Mouse (Mus musculus) heart, adult 2 months (tissue): Measurements from ENCODE around the gene Ugt1a6a. TPM values are rescaled to one million over a fixed set of nuclear protein-coding genes. Genes with fewer than 3 reads are reported as not detected.

Source experiments
- DNase-seq, 2 experiments: peaks; one replicate each; pipeline ENCODE4 v3.0.0; 2021
- H3K27ac ChIP-seq: fragments of 200-600 bp; 2 replicates; pipeline ENCODE4 v1.8.1; 2022
- H3K27me3 ChIP-seq: fragments of 200-500 bp; 2 replicates; pipeline ENCODE4 v1.6.1; 2012; ENCODE audit warnings: mild to moderate bottlenecking, low read length, inconsistent platforms, mixed read lengths; ENCODE audit not compliant: control insufficient read depth, insufficient read depth
- H3K36me3 ChIP-seq: fragments of 200-500 bp; 2 replicates; pipeline ENCODE4 v1.6.1; 2012; ENCODE audit warnings: low read length, inconsistent platforms; ENCODE audit not compliant: control insufficient read depth, insufficient read depth
- H3K4me1 ChIP-seq: fragments of 200-500 bp; 2 replicates; pipeline ENCODE4 v1.6.1; 2011; ENCODE audit warnings: low read length; ENCODE audit not compliant: control insufficient read depth, insufficient read depth
- H3K4me3 ChIP-seq: fragments of 200-600 bp; 2 replicates; pipeline ENCODE4 v1.8.1; 2022
- H3K79me2 ChIP-seq: fragments of 200-500 bp; replicated peaks from 2 replicates; pipeline ENCODE4 v1.6.1; 2012; ENCODE audit warnings: mild to moderate bottlenecking, inconsistent platforms, low read length, moderate library complexity, mixed read lengths; ENCODE audit not compliant: control insufficient read depth, insufficient read depth
- H3K9ac ChIP-seq: fragments of 200-500 bp; 2 replicates; pipeline ENCODE4 v1.6.1; 2012; ENCODE audit warnings: low read depth, mild to moderate bottlenecking, control low read depth, inconsistent platforms, low read length, mixed read lengths
- CTCF ChIP-seq: fragments of 200-600 bp; IDR thresholded peaks from 2 replicates; pipeline ENCODE4 v1.8.1; 2022; ENCODE audit warnings: antibody characterized with exemption, mild to moderate bottlenecking, moderate library complexity
- EP300 ChIP-seq: fragments of 200-500 bp; IDR thresholded peaks from 2 replicates; pipeline ENCODE4 v1.6.1; 2011; ENCODE audit warnings: low read depth, low read length, control low read depth; ENCODE audit not compliant: insufficient read depth
- POLR2A ChIP-seq: fragments of 200-500 bp; IDR thresholded peaks from 2 replicates; pipeline ENCODE4 v1.6.1; 2011; ENCODE audit warnings: mild to moderate bottlenecking, low read depth, low read length, control low read depth; ENCODE audit not compliant: insufficient read depth
- WGBS: fragments of 180-500 bp; shearing (Covaris S2); methylation state at CpG from one replicate; pipeline ENCODE4 v1.1.7; 2018; 5-methylcytosine and 5-hydroxymethylcytosine counted together
- intact Hi-C: fragments of 180-260 bp; cut with DNase I; formaldehyde crosslinking; loops from one replicate; pipeline ENCODE4 v1.15.1; 2025
- polyA plus RNA-seq: library from polyadenylated mRNA; depleted of rRNA; stranded (reverse); fragments of >200 nt; gene quantifications from 2 replicates; pipeline ENCODE4 v1.2.3, GENCODE M21; 2012
- total RNA-seq, 2 experiments: library from RNA; stranded (reverse); gene quantifications; 2 replicates each; pipeline ENCODE4 v1.2.3; 2021

Ugt1a6a gene
- total and polyA plus RNA-seq, 3 experiments = 2.1 to 3.7 (median 2.4) TPM

DNA sequence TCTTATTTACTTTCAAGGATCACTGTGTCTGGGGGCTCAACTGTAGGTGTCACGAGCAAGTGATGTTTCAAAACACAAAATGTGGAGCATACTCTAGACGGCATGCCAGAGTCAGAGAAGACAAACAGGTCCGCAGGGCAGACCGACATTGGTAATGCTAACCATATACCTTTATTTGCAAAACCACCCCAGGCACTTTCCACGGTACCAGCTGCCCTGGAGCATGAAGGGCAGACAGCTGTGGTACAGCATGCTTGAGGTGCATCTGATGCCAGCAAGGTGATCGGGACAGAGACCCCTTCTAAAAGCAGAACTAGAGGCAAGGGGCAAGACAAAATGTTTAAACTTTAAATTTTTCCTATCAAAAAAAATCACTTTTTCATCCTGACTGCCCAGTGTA is 128.4 kb downstream of the Ugt1a6a start:
- intact Hi-C loops = no loop called here
- 77% methylated on average over 6 of the region's 6 CpGs for WGBS
- no peaks in the 10 kb centered on the region for H3K36me3 ChIP-seq

DNA sequence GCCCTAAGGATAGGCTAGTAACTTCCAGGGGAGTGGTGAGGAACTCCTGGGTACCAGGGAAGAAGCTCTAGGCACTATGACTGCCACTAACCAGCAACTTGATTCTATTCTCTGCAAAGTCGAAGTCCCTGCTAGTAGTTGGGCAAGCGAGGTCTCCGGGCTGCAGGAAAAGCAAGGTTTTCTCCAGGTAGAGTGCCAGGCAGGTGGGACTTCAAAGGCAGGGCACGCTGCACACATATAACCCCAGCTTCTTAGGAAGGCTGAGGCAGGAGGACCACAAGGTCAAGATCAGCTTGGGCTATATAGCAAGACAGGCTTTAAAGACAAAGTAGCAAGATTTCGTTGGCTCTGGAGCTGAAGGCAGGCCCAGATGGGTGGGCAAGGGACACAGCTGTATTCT is 129.2 kb downstream of the Ugt1a6a start:
- peak in 1 of 2 experiments; percentile 36 for DNase-seq
- H3K36me3 ChIP-seq = no peaks in the 10 kb centered on the region
- WGBS = 93% methylated on average over 5 of the region's 5 CpGs

More for the DNA sequence above, 128.4 kb downstream of the Ugt1a6a start:
- DNase-seq = peak in 1 of 2 experiments; percentile 36
- Histone ChIP-seq H3K4me3 (no peak overlapping the region), H3K79me2 (no peaks in the 10 kb centered on the region), H3K27me3 (no peaks in the 10 kb centered on the region), H3K9ac (no peak overlapping the region), H3K4me1 (peaks cover 3% of the 10 kb centered on the region), H3K27ac (no peak overlapping the region)
- TF ChIP-seq CTCF (no peak), POLR2A (no peak), EP300 (no peak)

DNA sequence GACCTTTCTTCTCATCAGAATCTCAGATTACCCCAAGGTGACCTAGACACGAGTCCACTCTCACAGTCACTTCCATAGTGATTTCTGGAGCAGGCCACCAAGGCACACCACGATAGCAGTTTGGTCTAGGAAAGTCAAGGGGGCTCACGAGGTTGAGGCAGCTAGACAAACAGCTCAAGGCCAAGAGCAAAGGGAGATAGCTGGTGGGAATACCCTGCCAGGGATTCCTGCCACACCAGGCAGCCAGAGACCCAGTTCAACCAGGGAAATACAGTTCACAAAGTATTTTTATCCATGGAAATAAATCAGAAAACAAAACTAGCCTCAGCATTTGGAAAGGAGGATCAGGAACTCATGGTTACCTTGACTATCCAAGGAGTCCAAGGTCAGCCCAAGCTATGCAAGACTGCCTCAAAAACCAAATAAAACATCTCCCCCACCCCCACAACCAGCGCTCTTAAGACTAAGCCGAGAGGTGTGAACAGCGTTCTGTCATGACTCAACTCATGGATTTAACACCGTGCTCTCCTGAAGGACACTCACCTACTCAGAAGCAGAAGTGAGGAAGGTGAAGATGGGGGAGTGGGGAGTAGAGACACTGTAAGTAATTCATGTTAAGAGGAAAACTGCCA is 129.7 kb downstream of the Ugt1a6a start:
- Histone ChIP-seq H3K79me2 (no peaks in the 10 kb centered on the region), H3K9ac (no peak overlapping the region), H3K4me3 (no peak overlapping the region), H3K27me3 (no peaks in the 10 kb centered on the region), H3K36me3 (no peaks in the 10 kb centered on the region), H3K4me1 (no peaks in the 10 kb centered on the region), H3K27ac (no peak overlapping the region)
- TF ChIP-seq POLR2A (no peak), CTCF (no peak), EP300 (no peak)
- intact Hi-C loops = loop anchor here (1.0 kb wide), 1 partner anchor 12 kb away; no protein-coding TSS in a partner anchor
- DNase-seq = peak in 1 of 2 experiments; percentile 22
- WGBS = 80% methylated on average over 7 of the region's 7 CpGs

More for the DNA sequence above, 129.2 kb downstream of the Ugt1a6a start:
- peaks cover 3% of the 10 kb centered on the region for H3K4me1 ChIP-seq
- no peak overlapping the region for H3K4me3 ChIP-seq
- H3K79me2 ChIP-seq = no peaks in the 10 kb centered on the region
- H3K27me3 ChIP-seq = no peaks in the 10 kb centered on the region
- H3K9ac ChIP-seq = no peak overlapping the region
- no peak for TF ChIP-seq EP300
- TF ChIP-seq POLR2A = no peak
- no peak for TF ChIP-seq CTCF
- no peak overlapping the region for H3K27ac ChIP-seq
- intact Hi-C loops = loop anchor here (1.0 kb wide), 1 partner anchor 13 kb away; no protein-coding TSS in a partner anchor

DNA sequence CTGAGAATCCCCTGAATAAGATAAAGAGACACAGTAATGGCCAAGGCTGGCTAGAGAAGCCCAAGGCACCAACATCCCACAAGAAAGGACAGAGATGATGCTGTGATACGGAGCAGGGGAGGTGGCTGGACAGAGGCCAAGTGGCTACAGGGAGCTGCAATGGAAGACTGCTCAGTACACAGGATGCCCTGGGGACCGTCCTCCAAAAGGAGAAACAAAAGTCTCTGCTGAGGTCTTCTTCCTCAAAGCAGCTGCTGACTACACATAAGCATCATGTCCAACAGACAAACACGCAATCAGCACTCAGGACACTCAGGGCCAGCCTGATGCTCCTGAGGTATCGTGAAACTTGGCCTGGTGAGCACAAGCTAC is 130.2 kb downstream of the Ugt1a6a start:
- TF ChIP-seq CTCF = no peak

DNA sequence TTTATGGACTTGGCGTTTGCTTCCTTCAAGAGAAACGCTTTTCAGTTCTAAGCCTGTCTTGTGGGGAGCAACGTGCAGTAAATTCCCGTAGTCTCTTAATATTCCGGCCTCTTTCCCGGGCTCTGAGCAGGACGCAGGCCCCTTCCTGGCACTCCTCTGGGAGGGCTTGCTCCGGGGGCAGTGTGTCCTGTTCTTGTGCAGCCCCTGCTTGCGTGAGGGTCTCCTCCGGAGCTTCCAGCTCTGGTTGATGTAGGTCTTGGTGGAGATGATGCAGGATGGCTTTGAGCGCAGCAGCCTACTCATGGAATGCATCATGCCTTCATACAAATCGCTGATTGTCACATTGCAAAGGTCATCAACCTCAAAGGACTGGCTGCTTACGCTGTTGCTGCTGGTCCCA is 131.5 kb downstream of the Ugt1a6a start:
- Histone ChIP-seq H3K27me3 (no peaks in the 10 kb centered on the region), H3K79me2 (no peaks in the 10 kb centered on the region), H3K9ac (no peak overlapping the region), H3K36me3 (no peaks in the 10 kb centered on the region), H3K27ac (no peak overlapping the region), H3K4me3 (no peak overlapping the region), H3K4me1 (no peaks in the 10 kb centered on the region)
- intact Hi-C loops = no loop called here
- 87% methylated on average over 13 of the region's 13 CpGs for whole genome bisulfite sequencing
- TF ChIP-seq POLR2A (no peak), EP300 (no peak), CTCF (no peak)
- DNase-seq = peak in 1 of 2 experiments; percentile 32

More for the DNA sequence above, 130.2 kb downstream of the Ugt1a6a start:
- Histone ChIP-seq H3K27ac (no peak overlapping the region), H3K79me2 (no peaks in the 10 kb centered on the region), H3K27me3 (no peaks in the 10 kb centered on the region), H3K4me3 (no peak overlapping the region), H3K36me3 (no peaks in the 10 kb centered on the region), H3K4me1 (no peaks in the 10 kb centered on the region), H3K9ac (no peak overlapping the region)
- DNase-seq = no peak
- intact Hi-C loops = loop anchor here (1.0 kb wide), 1 partner anchor 11 kb away; no protein-coding TSS in a partner anchor
- 60% methylated on average over 4 of the region's 4 CpGs for WGBS

DNA sequence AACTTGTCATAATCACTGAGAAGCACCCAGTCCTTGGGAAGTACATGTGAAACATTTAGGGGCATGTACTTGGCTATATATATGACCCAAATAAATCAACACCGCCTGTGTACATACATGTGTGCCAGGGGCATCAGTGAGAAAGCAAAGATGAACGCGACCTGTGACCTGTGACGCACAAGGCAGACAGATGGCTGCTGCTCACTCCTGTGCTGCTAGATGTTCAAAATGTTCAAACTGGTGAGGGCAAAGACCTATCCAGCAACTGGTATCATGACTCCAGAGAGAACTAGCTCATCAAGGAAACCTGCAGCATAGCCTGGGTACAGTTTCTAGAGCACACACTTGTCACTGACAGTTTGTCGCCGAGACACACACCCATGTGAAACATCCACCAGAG is 132.9 kb downstream of the Ugt1a6a start:
- Histone ChIP-seq H3K36me3 (no peaks in the 10 kb centered on the region), H3K79me2 (no peaks in the 10 kb centered on the region), H3K4me3 (no peak overlapping the region), H3K4me1 (no peaks in the 10 kb centered on the region), H3K9ac (no peak overlapping the region), H3K27ac (no peak overlapping the region), H3K27me3 (no peaks in the 10 kb centered on the region)
- 92% methylated on average over 6 of the region's 6 CpGs for WGBS
- no peak for TF ChIP-seq CTCF
- no peak for TF ChIP-seq POLR2A
- TF ChIP-seq EP300 = no peak
- peak in 1 of 2 experiments; percentile 29 for DNase-seq
- intact Hi-C loops = no loop called here
